Mouse (Mus musculus) bone marrow, adult 2 months (tissue): Measurements from ENCODE around the gene Nudt4.

Source experiments
- CTCF ChIP-seq: fragments of 200-500 bp; IDR thresholded peaks from 2 replicates; pipeline ENCODE4 v1.5.1; 2011; ENCODE audit warnings: low read length, control low read depth; ENCODE audit not compliant: control insufficient read depth, insufficient read depth
- POLR2A ChIP-seq: fragments of 200-500 bp; IDR thresholded peaks from 2 replicates; pipeline ENCODE4 v1.6.1; 2011; ENCODE audit warnings: low read depth, mild to moderate bottlenecking, control low read depth, low read length, borderline replicate concordance; ENCODE audit not compliant: control insufficient read depth

DNA sequence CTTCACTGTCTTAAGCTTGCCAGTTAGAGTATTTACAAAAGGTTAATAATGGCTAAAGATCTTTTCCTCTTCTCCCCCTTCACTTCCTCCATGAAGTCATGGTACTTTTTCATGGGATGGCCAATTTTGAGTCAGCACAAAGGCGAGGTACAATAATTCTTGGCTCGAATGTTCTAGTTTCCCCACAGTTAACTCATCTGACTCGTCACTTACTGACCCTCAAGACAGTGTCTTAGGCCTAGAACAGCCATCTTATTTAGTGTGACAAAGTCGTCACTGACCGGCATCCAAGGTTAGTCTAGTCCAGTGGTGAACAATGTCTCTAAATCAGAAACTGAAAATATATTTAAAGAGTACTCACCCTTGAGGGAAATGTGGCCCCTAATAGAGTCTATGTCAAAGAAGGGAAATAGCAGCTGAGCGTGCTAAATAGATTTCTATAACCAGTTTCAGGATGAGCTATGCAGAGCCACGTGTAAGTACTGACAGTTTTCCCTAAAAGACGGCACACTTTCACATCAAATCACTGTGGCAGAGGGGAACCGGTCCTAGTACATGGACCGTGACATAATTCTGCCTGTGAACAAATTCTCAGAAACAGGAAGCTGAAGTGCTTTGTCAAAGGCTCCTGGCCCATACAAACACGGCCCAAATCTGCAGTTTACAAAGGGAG lies 15.7 kb downstream of the Nudt4 start:
- no peak for TF ChIP-seq CTCF
- no peak for TF ChIP-seq POLR2A
